In genomic region chr17:23554321-23554720, GRCm38 (mm10) we compare ENCODE assay signal across 37 mouse cellular contexts. TPM values are rescaled to one million over a fixed set of nuclear protein-coding genes. Genes with fewer than 3 reads are reported as not detected.
"Had no signal": no experiment of that assay in that cellular context is flagged by ENCODE, and none has a peak within 500 bp of the region (broad histone marks: within the 10 kb centered on the region; RNA-seq: fewer than 3 reads in every experiment).

No protein-coding gene starts in this region.

- ATAC-seq: hindbrain, embryonic 16.5 days; inflammation-experienced regulatory T-cells, adult 6 months; intestine, embryonic 16.5 days had no signal

- H3K4me2 ChIP-seq: heart, embryonic 12.5 days; hindbrain, embryonic 12.5 days; hindbrain, embryonic 14.5 days; limb, embryonic 12.5 days; liver, embryonic 13.5 days; liver, embryonic 15.5 days had no signal

- H3K4me3 ChIP-seq: gastrocnemius, adult 2 months; heart, adult 2 months; heart, embryonic 10.5 days; heart, embryonic 12.5 days; hindbrain, embryonic 10.5 days; hindbrain, embryonic 12.5 days; layer of hippocampus, adult 2 months; left cerebral cortex, adult 2 months; limb, embryonic 10.5 days; limb, embryonic 12.5 days; liver, embryonic 13.5 days; liver, embryonic 15.5 days had no signal

- H3K9me3 ChIP-seq: heart, embryonic 10.5 days; heart, embryonic 12.5 days; hindbrain, embryonic 10.5 days; hindbrain, embryonic 12.5 days; limb, embryonic 10.5 days; limb, embryonic 12.5 days; liver, embryonic 13.5 days; liver, embryonic 15.5 days had no signal

- H3K27me3 ChIP-seq: heart, embryonic 12.5 days; hindbrain, embryonic 12.5 days; limb, embryonic 12.5 days; liver, embryonic 13.5 days; liver, embryonic 15.5 days had no signal

- H3K9ac ChIP-seq: heart, embryonic 12.5 days; hindbrain, embryonic 12.5 days; hindbrain, embryonic 14.5 days; limb, embryonic 12.5 days; liver, embryonic 13.5 days; liver, embryonic 15.5 days had no signal

- H3K27ac ChIP-seq: heart, adult 2 months; heart, embryonic 10.5 days; hindbrain, embryonic 10.5 days; hindbrain, embryonic 12.5 days; hindbrain, embryonic 14.5 days; layer of hippocampus, adult 2 months; left cerebral cortex, adult 2 months; limb, embryonic 10.5 days; limb, embryonic 12.5 days; liver, embryonic 13.5 days; liver, embryonic 15.5 days had no signal

- DNase-seq: gastrocnemius, adult 2 months; gastrocnemius, postnatal 10 days; gastrocnemius, postnatal 25 days; heart, adult 2 months; heart, postnatal 10 days; heart, postnatal 4 days; kidney, adult 18-20 months; kidney, adult 8-10 months; kidney, postnatal 10 days; kidney, postnatal 25 days; kidney, postnatal 4 days; liver; liver, embryonic 13.5 days had no signal

RNA-seq across cellular contexts. Expression of gene Zscan10, which starts 46.3 kb away (rescaled TPM):
- total RNA-seq: gastrocnemius, adult 2 months; gastrocnemius, postnatal 10 days; gastrocnemius, postnatal 25 days; gastrocnemius, postnatal 4 days; granulocyte monocyte progenitor cell, adult 5-6 weeks; heart, adult 2 months; heart, postnatal 10 days; heart, postnatal 25 days; heart, postnatal 4 days; layer of hippocampus, adult 2 months; layer of hippocampus, postnatal 10 days; layer of hippocampus, postnatal 25 days; left cerebral cortex, adult 2 months; left cerebral cortex, postnatal 14 days; left cerebral cortex, postnatal 36 days had no signal
- polyA plus RNA-seq: frontal cortex, adult 2 months; heart, adult 2 months; heart, embryonic 12.5 days; heart, embryonic 14.5 days; heart, embryonic 16.5 days; intestine, embryonic 16.5 days; kidney, embryonic 16.5 days; liver, embryonic 13.5 days; liver, embryonic 15.5 days had no signal
